Mouse (Mus musculus) lung, postnatal 0 days (tissue): ENCODE results near the gene Cops2. TPM values are rescaled to one million over a fixed set of nuclear protein-coding genes. Genes with fewer than 3 reads are reported as not detected.
A peak's percentile ranks its signal among the peaks of the same experiment; 100 is the strongest.

ENCODE experiments used
- ATAC-seq: fragments of 200-750 bp; cut with Nextera tagmentation; 2 replicates; pipeline ENCODE4 v1.8.0; 2017; ENCODE audit warnings: moderate library complexity
- DNase-seq: peaks from one replicate; pipeline ENCODE4 v3.0.0-alpha.2; 2016; ENCODE audit warnings: low spot score
- H3K27ac ChIP-seq: fragments of 300-500 bp; sonication (generic); 2 replicates; pipeline ENCODE4 v1.5.1; 2014; ENCODE audit warnings: antibody characterized with exemption, mild to moderate bottlenecking, low read length, mixed read lengths
- H3K27me3 ChIP-seq: fragments of 300-500 bp; sonication (generic); replicated peaks from 2 replicates; pipeline ENCODE4 v1.6.1; 2014; ENCODE audit warnings: low read length, mixed read lengths; ENCODE audit not compliant: insufficient read depth
- H3K36me3 ChIP-seq: fragments of 300-500 bp; sonication (generic); 2 replicates; pipeline ENCODE4 v1.6.1; 2014; ENCODE audit warnings: low read length, mixed read lengths; ENCODE audit not compliant: insufficient read depth
- H3K4me1 ChIP-seq: fragments of 300-500 bp; sonication (generic); 2 replicates; pipeline ENCODE4 v1.6.1; 2014; ENCODE audit warnings: antibody characterized with exemption, low read depth, low read length, mixed read lengths; ENCODE audit not compliant: insufficient read depth
- H3K4me2 ChIP-seq: fragments of 300-500 bp; sonication (generic); replicated peaks from 2 replicates; pipeline ENCODE4 v1.6.1; 2014; ENCODE audit warnings: low read depth, mild to moderate bottlenecking, low read length, moderate library complexity, mixed read lengths
- H3K4me3 ChIP-seq: fragments of 300-500 bp; sonication (generic); 2 replicates; pipeline ENCODE4 v1.5.1; 2014; ENCODE audit warnings: low read depth, low read length
- H3K9ac ChIP-seq: fragments of 300-500 bp; sonication (generic); replicated peaks from 2 replicates; pipeline ENCODE4 v1.6.1; 2014; ENCODE audit warnings: low read depth, mild to moderate bottlenecking
- H3K9me3 ChIP-seq: fragments of 300-500 bp; sonication (generic); 2 replicates; pipeline ENCODE4 v1.6.1; 2016; ENCODE audit warnings: low read length, mixed read lengths
- CTCF ChIP-seq: IDR thresholded peaks from 2 replicates; pipeline ENCODE4 v1.5.1; 2016; ENCODE audit warnings: antibody characterized with exemption, mild to moderate bottlenecking
- EP300 ChIP-seq: IDR thresholded peaks from 2 replicates; pipeline ENCODE4 v1.6.1; 2016; ENCODE audit warnings: antibody characterized with exemption, mild to moderate bottlenecking, control low read depth
- WGBS: fragments of 180-500 bp; shearing (Covaris S2); extraction: QIAGEN DNeasy Blood & Tissue Kit; methylation state at CpG from one replicate; pipeline ENCODE4 v1.1.7; 2014; 5-methylcytosine and 5-hydroxymethylcytosine counted together
- polyA plus RNA-seq: library from polyadenylated mRNA; unstranded; fragments of >200 nt; fragmentation: Nextera tagmentation; extraction: Ambion mirVana; gene quantifications from 2 replicates; pipeline ENCODE4 v1.2.1, GENCODE M21; 2015

The Cops2 gene
- polyA plus RNA-seq, 1 experiment from 2014 or later = 36.0 TPM

- Histone ChIP-seq H3K27me3 (no peaks in the 10 kb centered on the region), H3K9me3 (no peaks in the 10 kb centered on the region), H3K36me3 (no peaks in the 10 kb centered on the region), H3K4me1 (no peaks in the 10 kb centered on the region; the same call in 1 of the 2 replicates), H3K9ac (no peak overlapping the region), H3K27ac (no peak overlapping the region), H3K4me3 (no peak overlapping the region), H3K4me2 (no peak overlapping the region)
- WGBS = 48% methylated on average over 1 of the region's 1 CpGs
- no peak for DNase-seq
- TF ChIP-seq CTCF (no peak), EP300 (no peak)
- ATAC-seq = no peak
Observed at GRCm38 (mm10) chr2:125805826-125806225, 53.1 kb downstream of the Cops2 start.

- DNase-seq = no peak
- peak overlapping the region; percentile 85 for H3K27ac ChIP-seq
- H3K4me1 ChIP-seq = peaks cover 4% of the 10 kb centered on the region; the same call in 1 of the 2 replicates
- H3K9me3 ChIP-seq = no peaks in the 10 kb centered on the region
- no peaks in the 10 kb centered on the region for H3K27me3 ChIP-seq
- no peak overlapping the region for H3K4me2 ChIP-seq
- no peak for TF ChIP-seq EP300
- TF ChIP-seq CTCF = no peak
- no peak overlapping the region for H3K9ac ChIP-seq
- H3K4me3 ChIP-seq = no peak overlapping the region
- no peaks in the 10 kb centered on the region for H3K36me3 ChIP-seq
- ATAC-seq = no peak
- WGBS = 78% methylated on average over 4 of the region's 4 CpGs
Observed at GRCm38 (mm10) chr2:125801947-125802346, 57.0 kb downstream of the Cops2 start.

DNA sequence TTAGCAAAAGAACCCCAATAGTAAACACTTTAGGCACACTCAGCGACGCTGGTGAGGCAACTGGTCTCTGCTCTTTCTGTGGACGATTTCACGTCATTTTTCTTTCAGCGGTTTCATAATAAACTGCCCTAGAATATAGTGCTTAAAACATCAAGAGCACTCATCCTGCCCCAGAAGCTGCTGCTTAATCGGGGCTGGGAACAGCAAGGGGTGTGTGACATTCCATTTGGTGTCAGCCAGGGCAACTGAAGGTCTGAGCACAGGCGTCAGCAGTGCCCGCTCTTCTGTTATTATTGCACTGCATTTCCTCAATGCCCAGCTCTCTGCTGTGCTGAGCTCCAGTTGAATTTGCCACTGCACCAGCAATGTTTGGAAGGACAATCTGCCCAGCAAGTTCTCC is 57.9 kb downstream of the Cops2 start:
- Histone ChIP-seq H3K27me3 (no peaks in the 10 kb centered on the region), H3K9ac (no peak overlapping the region), H3K36me3 (no peaks in the 10 kb centered on the region), H3K27ac (peak overlapping the region; percentile 85), H3K4me2 (no peak overlapping the region; the same call in 1 of the 2 replicates), H3K4me3 (no peak overlapping the region), H3K9me3 (no peaks in the 10 kb centered on the region), H3K4me1 (peaks cover 4% of the 10 kb centered on the region; the same call in 1 of the 2 replicates)
- WGBS = 21% methylated on average over 8 of the region's 8 CpGs
- DNase-seq (peak; percentile 95), ATAC-seq (peak; percentile 98)
- TF ChIP-seq EP300 (peak; percentile 97), CTCF (no peak)

- WGBS = 46% methylated on average over 4 of the region's 4 CpGs
- DNase-seq = peak; percentile 62
- Histone ChIP-seq H3K9me3 (no peaks in the 10 kb centered on the region), H3K27me3 (no peaks in the 10 kb centered on the region), H3K4me1 (peaks cover 4% of the 10 kb centered on the region; the same call in 1 of the 2 replicates), H3K4me2 (no peak overlapping the region; the same call in 1 of the 2 replicates), H3K36me3 (no peaks in the 10 kb centered on the region), H3K9ac (no peak overlapping the region), H3K4me3 (no peak overlapping the region), H3K27ac (peak overlapping the region; percentile 83)
- ATAC-seq = peak; percentile 76
- TF ChIP-seq CTCF (no peak), EP300 (no peak)
Observed at GRCm38 (mm10) chr2:125800428-125800827, 58.5 kb downstream of the Cops2 start.

DNA sequence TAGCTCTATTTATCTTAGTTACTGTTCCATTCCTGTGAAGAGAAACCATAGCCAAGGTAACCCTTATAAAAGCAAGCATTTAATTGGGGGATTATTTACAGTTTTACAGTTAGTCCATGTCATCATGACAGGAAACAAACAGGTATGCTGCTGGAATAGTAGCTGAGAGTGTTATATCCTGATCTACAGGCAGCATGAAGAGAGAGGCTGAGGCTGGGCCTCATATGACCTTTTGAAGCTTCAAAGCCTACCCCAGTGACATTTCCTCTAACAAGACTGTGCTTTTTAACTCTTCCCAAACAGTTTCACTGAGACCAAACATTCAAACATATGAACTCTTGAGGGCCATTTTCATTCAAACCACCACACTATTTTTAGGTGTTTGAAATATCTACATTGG is 61.1 kb downstream of the Cops2 start:
- no peak for TF ChIP-seq CTCF
- no peak for TF ChIP-seq EP300
- ATAC-seq (no peak), DNase-seq (no peak)
- Histone ChIP-seq H3K27ac (no peak overlapping the region), H3K9me3 (no peaks in the 10 kb centered on the region), H3K4me2 (no peak overlapping the region), H3K4me3 (no peak overlapping the region), H3K27me3 (no peaks in the 10 kb centered on the region), H3K4me1 (peaks cover 4% of the 10 kb centered on the region; the same call in 1 of the 2 replicates), H3K36me3 (no peaks in the 10 kb centered on the region), H3K9ac (no peak overlapping the region)

DNA sequence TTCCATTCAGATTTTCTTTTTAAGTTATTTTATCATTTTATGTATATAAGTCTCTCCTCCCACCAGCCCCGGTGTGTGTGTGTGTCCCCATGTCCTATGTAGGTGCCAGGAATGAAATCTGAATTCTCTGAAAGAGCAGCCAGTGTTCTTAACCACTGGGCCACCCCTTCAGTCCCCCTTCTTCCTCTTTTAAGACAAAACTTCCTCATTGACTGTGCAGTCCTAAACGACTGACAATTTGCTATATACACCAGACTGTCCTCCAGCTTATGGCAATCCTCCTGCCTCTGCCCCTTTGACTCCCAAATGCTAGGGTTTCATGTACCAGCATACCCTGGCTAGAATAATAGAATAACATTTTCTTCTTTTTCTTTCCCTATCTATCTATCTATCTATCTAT is 63.8 kb downstream of the Cops2 start:
- Histone ChIP-seq H3K4me3 (no peak overlapping the region), H3K4me1 (peaks cover 4% of the 10 kb centered on the region; the same call in 1 of the 2 replicates), H3K27ac (no peak overlapping the region), H3K9ac (no peak overlapping the region), H3K27me3 (no peaks in the 10 kb centered on the region), H3K36me3 (no peaks in the 10 kb centered on the region), H3K9me3 (no peaks in the 10 kb centered on the region), H3K4me2 (no peak overlapping the region)
- ATAC-seq (no peak), DNase-seq (no peak)
- 60% methylated on average over 2 of the region's 2 CpGs for WGBS
- no peak for TF ChIP-seq CTCF
- no peak for TF ChIP-seq EP300

DNA sequence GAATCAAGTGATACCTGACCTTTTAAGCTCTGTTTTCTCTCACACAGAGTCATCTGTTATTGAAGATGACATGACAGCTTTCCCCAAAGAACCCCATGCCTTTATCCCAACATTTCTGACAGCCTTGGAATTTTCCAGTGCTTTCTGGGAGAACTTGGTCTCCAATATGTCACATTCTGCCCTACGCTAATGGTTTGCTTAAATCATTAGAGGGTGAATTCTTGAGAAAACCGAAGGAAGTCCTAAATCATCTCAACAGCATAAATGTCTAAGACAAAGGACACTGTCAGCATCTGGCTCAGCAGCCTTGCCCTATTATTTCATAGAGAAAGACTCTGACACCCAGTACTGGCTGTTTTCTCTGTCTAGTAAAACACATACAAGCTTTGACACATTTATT is 64.8 kb downstream of the Cops2 start:
- no peak for DNase-seq
- TF ChIP-seq CTCF (no peak), EP300 (no peak)
- ATAC-seq = no peak
- 65% methylated on average over 2 of the region's 2 CpGs for WGBS
- peaks cover 4% of the 10 kb centered on the region; the same call in 1 of the 2 replicates for H3K4me1 ChIP-seq
- H3K27ac ChIP-seq = no peak overlapping the region
- no peak overlapping the region for H3K4me3 ChIP-seq
- H3K36me3 ChIP-seq = no peaks in the 10 kb centered on the region
- no peak overlapping the region for H3K4me2 ChIP-seq
- H3K9ac ChIP-seq = no peak overlapping the region
- no peaks in the 10 kb centered on the region for H3K27me3 ChIP-seq
- no peaks in the 10 kb centered on the region for H3K9me3 ChIP-seq
